10 mouse cellular contexts compared by ENCODE assay signal in the genomic region with DNA sequence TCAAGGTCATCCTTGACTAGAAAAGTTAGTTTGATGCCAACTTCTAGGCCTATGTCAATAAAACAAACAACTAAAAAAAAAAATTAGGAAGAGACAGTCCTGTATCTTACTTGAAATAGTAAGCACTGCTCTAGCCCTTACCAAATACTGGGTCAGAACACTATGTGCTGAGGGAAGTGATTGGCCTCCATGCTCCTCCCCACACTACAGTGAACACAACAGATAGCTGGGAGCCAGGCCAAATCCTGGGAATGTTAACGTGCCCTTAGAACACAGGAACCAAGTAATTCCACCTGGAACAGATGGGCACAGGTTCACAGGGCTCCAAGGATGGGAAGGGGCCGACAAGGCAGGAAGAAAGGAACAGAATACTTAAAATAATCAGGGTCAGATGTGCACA.
DNase-seq lines count a peak whose midpoint lies in the region; ATAC-seq and TF ChIP-seq lines count a peak whose summit lies in the region.
"Had no signal": no experiment of that assay in that cellular context is flagged by ENCODE, and none has a peak within 500 bp of the region (broad histone marks: within the 10 kb centered on the region; RNA-seq: fewer than 3 reads in every experiment).

No protein-coding gene starts in this region.

- no peaks in the 10 kb centered on the region for H3K36me3 ChIP-seq in heart, embryonic 10.5 days
- H3K36me3 ChIP-seq in heart, embryonic 12.5 days = no peaks in the 10 kb centered on the region
- H3K36me3 ChIP-seq in intestine, postnatal 0 days (ENCODE audit: control insufficient read depth, insufficient read depth) = no peaks in the 10 kb centered on the region; the same call in 1 of the 2 replicates

- peaks cover 66% of the 10 kb centered on the region for H3K27me3 ChIP-seq in heart, embryonic 10.5 days (ENCODE audit: insufficient read depth, poor library complexity, severe bottlenecking)
- H3K27me3 ChIP-seq in heart, embryonic 12.5 days (replicated peaks) = peaks cover 61% of the 10 kb centered on the region
- no peaks in the 10 kb centered on the region for H3K27me3 ChIP-seq in intestine, postnatal 0 days (replicated peaks; ENCODE audit: control insufficient read depth, insufficient read depth, low read length)
- H3K27me3 ChIP-seq: CH12.LX had no signal

- H3K9ac ChIP-seq in heart, embryonic 12.5 days = no peak overlapping the region
- H3K9ac ChIP-seq in intestine, postnatal 0 days (ENCODE audit: low read depth, low read length) = no peak overlapping the region

- peak; percentile 64 for DNase-seq in heart, embryonic 10.5 days (ENCODE audit: low spot score)
- DNase-seq in ovary, adult 18-20 months (ENCODE audit: low spot score) = peak; percentile 48
- DNase-seq in ovary, postnatal 14 days (ENCODE audit: low spot score) = no peak
- peak; percentile 13 to 30 for DNase-seq in cerebellum, postnatal 36 days
- no peak for DNase-seq in layer of hippocampus, adult 2 months (ENCODE audit: low spot score in 2 of 2)
- DNase-seq: right cerebral cortex, postnatal 25 days had no signal

- no peaks in the 10 kb centered on the region for H3K9me3 ChIP-seq in heart, embryonic 10.5 days
- no peaks in the 10 kb centered on the region for H3K9me3 ChIP-seq in heart, embryonic 12.5 days (replicated peaks)
- H3K9me3 ChIP-seq in intestine, postnatal 0 days (ENCODE audit: control insufficient read depth) = no peaks in the 10 kb centered on the region

- TF ChIP-seq CTCF in intestine, postnatal 0 days (IDR thresholded peaks at IDR 0.05; ENCODE audit: low read depth) = no peak
- no peak for TF ChIP-seq CTCF in layer of hippocampus, adult 2 months (conservative IDR thresholded peaks at IDR 0.05)

- no peak overlapping the region for H3K27ac ChIP-seq in heart, embryonic 10.5 days
- H3K27ac ChIP-seq in heart, embryonic 12.5 days (ENCODE audit: poor library complexity, severe bottlenecking) = no peak overlapping the region
- H3K27ac ChIP-seq in intestine, postnatal 0 days (ENCODE audit: low read depth, low read length) = no peak overlapping the region
- no peak overlapping the region for H3K27ac ChIP-seq in layer of hippocampus, adult 2 months

- WGBS in heart, embryonic 10.5 days = 67% methylated on average over 2 of the region's 2 CpGs
- whole genome bisulfite sequencing in heart, embryonic 12.5 days = 50% methylated on average over 2 of the region's 2 CpGs
- 65% methylated on average over 2 of the region's 2 CpGs for WGBS in intestine, postnatal 0 days

- ATAC-seq in heart, embryonic 12.5 days (ENCODE audit: insufficient number of reproducible peaks, low FRiP score) = no peak
- no peak for ATAC-seq in intestine, postnatal 0 days

- H3K4me1 ChIP-seq in heart, embryonic 10.5 days = peaks cover 7% of the 10 kb centered on the region; the same call in 1 of the 2 replicates
- H3K4me1 ChIP-seq in heart, embryonic 12.5 days (replicated peaks) = peaks cover 11% of the 10 kb centered on the region
- no peaks in the 10 kb centered on the region for H3K4me1 ChIP-seq in intestine, postnatal 0 days (replicated peaks; ENCODE audit: control insufficient read depth, insufficient read depth, low read length)

- no peak overlapping the region for H3K4me3 ChIP-seq in heart, embryonic 10.5 days
- no peak overlapping the region for H3K4me3 ChIP-seq in heart, embryonic 12.5 days
- H3K4me3 ChIP-seq in intestine, postnatal 0 days (ENCODE audit: low read depth, low read length) = no peak overlapping the region
- no peak overlapping the region for H3K4me3 ChIP-seq in layer of hippocampus, adult 2 months
- H3K4me3 ChIP-seq: erythroblast, embryonic 14.5 days had no signal

- H3K4me2 ChIP-seq in heart, embryonic 12.5 days = no peak overlapping the region
- no peak overlapping the region for H3K4me2 ChIP-seq in intestine, postnatal 0 days (replicated peaks; ENCODE audit: low read depth)

Comparison
In these comparisons a context has a peak if more than half of its experiments do, and no peak if none do; other contexts are left out.
1. DNase-seq: peak in heart, embryonic 10.5 days (single experiment), ovary, adult 18-20 months (single experiment) and cerebellum, postnatal 36 days (2 of 2); none in ovary, postnatal 14 days (single experiment) and layer of hippocampus, adult 2 months (0 of 2).